In the genomic region with DNA sequence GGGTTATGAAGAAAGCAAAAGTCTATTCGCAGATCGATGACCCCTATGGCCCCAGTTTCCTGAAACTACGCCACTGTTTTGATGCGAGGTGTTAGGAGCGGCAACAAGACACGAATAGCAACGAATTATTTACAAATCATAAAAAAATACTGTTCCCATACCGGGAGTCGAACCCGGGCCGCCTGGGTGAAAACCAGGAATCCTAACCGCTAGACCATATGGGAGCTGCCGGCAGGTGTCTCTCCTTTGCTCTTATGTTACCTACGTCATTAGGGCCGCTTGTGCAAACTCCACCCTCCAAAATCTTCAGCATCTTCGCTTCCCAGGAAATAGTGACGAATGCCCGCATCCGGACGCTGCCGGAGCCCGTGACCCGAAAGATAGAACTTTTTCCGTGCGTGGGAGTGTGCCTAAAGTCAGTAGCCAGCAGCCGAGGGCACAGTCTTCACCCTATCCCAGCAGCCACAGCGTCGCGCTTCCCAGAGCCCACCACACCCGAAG, we compare ENCODE assay signal across 8 mouse cellular contexts. TPM values are rescaled to one million over a fixed set of nuclear protein-coding genes. Genes with fewer than 3 reads are reported as not detected.
DNase-seq lines count a peak whose midpoint lies in the region; ATAC-seq and TF ChIP-seq lines count a peak whose summit lies in the region.

No protein-coding gene starts in this region.

- no peak for TF ChIP-seq CTCF in olfactory bulb, adult 2 months (IDR thresholded peaks at IDR 0.05; ENCODE audit: insufficient read depth, low read depth, low read length)

- WGBS in lung, embryonic 15.5 days: under 1% methylated on average over 30 of the region's 30 CpGs
- WGBS in olfactory bulb, adult 2 months: under 1% methylated on average over 30 of the region's 30 CpGs

- peak; percentile 34 to 35 for ATAC-seq in hematopoietic stem cell, adult 5-6 weeks (replicated peaks in 1 of 2; ENCODE audit: insufficient read depth in 1 of 2, low FRiP score in 2 of 2, low TSS enrichment in 1 of 2, low read depth in 1 of 2, poor library complexity in 2 of 2, severe bottlenecking in 2 of 2)
- no peak for ATAC-seq in lung, embryonic 15.5 days (ENCODE audit: borderline replicate concordance, extremely low read depth, low FRiP score, low TSS enrichment)

- H3K36me3 ChIP-seq in lung, embryonic 15.5 days: no peaks in the 10 kb centered on the region; the same call in 1 of the 2 replicates

- peaks cover 10% of the 10 kb centered on the region; the same call in 1 of the 2 replicates for H3K9me3 ChIP-seq in lung, embryonic 15.5 days

- no peak for TF ChIP-seq POLR2A in olfactory bulb, adult 2 months (IDR thresholded peaks at IDR 0.05; ENCODE audit: insufficient read depth, low read depth, low read length)

- peak overlapping the region; percentile 74 for H3K4me2 ChIP-seq in lung, embryonic 15.5 days

- H3K9ac ChIP-seq in lung, embryonic 15.5 days: peak overlapping the region; percentile 53; the same call in 1 of the 2 replicates

- no peaks in the 10 kb centered on the region for H3K27me3 ChIP-seq in lung, embryonic 15.5 days

- H3K4me1 ChIP-seq in lung, embryonic 15.5 days: peaks cover 31% of the 10 kb centered on the region
- peaks cover 8% of the 10 kb centered on the region for H3K4me1 ChIP-seq in olfactory bulb, adult 2 months (ENCODE audit: control insufficient read depth, insufficient read depth, low read length)

- DNase-seq in MEL-GATA-1-ER (ENCODE audit: extremely low read depth, low read depth): peak; percentile 64
- DNase-seq in cerebellum, adult 8-10 months: peak; percentile 98
- DNase-seq in forelimb bud, embryonic 11.5 days (ENCODE audit: low read depth, low spot score): peak; percentile 91
- DNase-seq in layer of hippocampus, adult 9-10 months (ENCODE audit: low spot score): peak; percentile 88
- peak; percentile 76 to 84 for DNase-seq in thymus, adult 18-20 months

- H3K4me3 ChIP-seq in lung, embryonic 15.5 days: peak overlapping the region; percentile 64
- H3K4me3 ChIP-seq in olfactory bulb, adult 2 months (ENCODE audit: insufficient read depth, low read depth, low read length): peak overlapping the region; percentile 90

- peak overlapping the region; percentile 66; the same call in 1 of the 2 replicates for H3K27ac ChIP-seq in lung, embryonic 15.5 days
- peak overlapping the region; percentile 96 for H3K27ac ChIP-seq in olfactory bulb, adult 2 months (ENCODE audit: insufficient read depth, low read depth, low read length)

RNA-seq across cellular contexts. Expression of a gene that starts 4.8 kb away (rescaled TPM):
- total RNA-seq in hematopoietic stem cell, adult 5-6 weeks (2017): 49.9 and 52.8 TPM in 2 replicates
- 54.2 and 55.2 TPM in 2 replicates for polyA plus RNA-seq in lung, embryonic 15.5 days (2015; fragmentation: Nextera tagmentation; extraction: Ambion mirVana)
- not detected in 2 replicates for polyA plus RNA-seq in olfactory bulb, adult 2 months (2012; ENCODE audit: insufficient read depth, insufficient read length, low replicate concordance, missing spikeins)

RNA-seq across cellular contexts. Expression of a gene that starts 4.9 kb away (rescaled TPM):
- 23.6 and 36.7 TPM in 2 replicates for total RNA-seq in hematopoietic stem cell, adult 5-6 weeks (2017)
- polyA plus RNA-seq in lung, embryonic 15.5 days (2015; fragmentation: Nextera tagmentation; extraction: Ambion mirVana): 80.1 and 82.4 TPM in 2 replicates
- polyA plus RNA-seq in olfactory bulb, adult 2 months (2012; ENCODE audit: insufficient read depth, insufficient read length, low replicate concordance, missing spikeins): not detected in 2 replicates

RNA-seq across cellular contexts. Expression of a gene that starts 24.9 kb away (rescaled TPM):
- total RNA-seq in hematopoietic stem cell, adult 5-6 weeks (2017): 186 and 621 TPM in 2 replicates
- 41.4 and 44.0 TPM in 2 replicates for polyA plus RNA-seq in lung, embryonic 15.5 days (2015; fragmentation: Nextera tagmentation; extraction: Ambion mirVana)
- not detected in 2 replicates for polyA plus RNA-seq in olfactory bulb, adult 2 months (2012; ENCODE audit: insufficient read depth, insufficient read length, low replicate concordance, missing spikeins)

Comparison
In these comparisons a context has a peak if more than half of its experiments do, and no peak if none do; other contexts are left out.
1. RNA of a gene that starts 4.8 kb away (polyA plus RNA-seq): 54.2 to 55.2 TPM in lung, embryonic 15.5 days; not detected in olfactory bulb, adult 2 months; every median in the first group is over 10 times any median in the second.
2. RNA of a gene that starts 24.9 kb away (polyA plus RNA-seq): 41.4 to 44.0 TPM in lung, embryonic 15.5 days; not detected in olfactory bulb, adult 2 months; every median in the first group is over 10 times any median in the second.
3. Peak in every context shown above with its lines, with median percentiles within 50 percentile points of each other: DNase-seq.